ENCODE assay signal across 10 mouse cellular contexts in the genomic region with DNA sequence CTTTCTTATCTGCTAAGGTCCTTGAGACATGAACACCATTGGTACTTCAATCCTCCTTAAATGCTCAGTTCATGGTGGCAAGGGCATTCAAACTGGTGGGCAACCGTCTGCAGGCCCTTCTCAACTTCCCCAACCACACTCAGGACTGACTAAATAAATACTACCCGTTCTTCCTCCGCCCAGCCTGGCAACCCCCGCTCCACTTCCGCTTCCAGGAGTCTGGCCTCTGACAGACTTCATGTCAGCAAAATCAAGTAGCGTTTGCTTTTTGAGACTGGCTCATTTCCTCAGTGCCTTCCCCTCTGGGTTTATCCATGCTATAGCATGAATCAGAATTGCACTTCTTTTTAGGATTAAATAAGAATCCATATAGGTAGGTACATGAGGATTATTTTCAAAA.
DNase-seq lines count a peak whose midpoint lies in the region; ATAC-seq and TF ChIP-seq lines count a peak whose summit lies in the region.
"Had no signal": no experiment of that assay in that cellular context is flagged by ENCODE, and none has a peak within 500 bp of the region (broad histone marks: within the 10 kb centered on the region; RNA-seq: fewer than 3 reads in every experiment).

No protein-coding gene starts in this region.

- no peaks in the 10 kb centered on the region for H3K36me3 ChIP-seq in heart, adult 2 months (ENCODE audit: control insufficient read depth, insufficient read depth, low read length)
- H3K36me3 ChIP-seq in heart, embryonic 12.5 days, result no peaks in the 10 kb centered on the region
- no peaks in the 10 kb centered on the region for H3K36me3 ChIP-seq in midbrain, embryonic 11.5 days (ENCODE audit: control insufficient read depth, insufficient read depth, low read length)
- H3K36me3 ChIP-seq in midbrain, postnatal 0 days (ENCODE audit: insufficient read depth, low read length), result no peaks in the 10 kb centered on the region
- H3K36me3 ChIP-seq in limb, embryonic 10.5 days, result no peaks in the 10 kb centered on the region
- H3K36me3 ChIP-seq: G1E; heart, embryonic 13.5 days had no signal

- no peak for TF ChIP-seq CTCF in heart, adult 2 months (IDR thresholded peaks at IDR 0.05)
- TF ChIP-seq CTCF in midbrain, postnatal 0 days (IDR thresholded peaks at IDR 0.05), result no peak

- 36% methylated on average over 6 of the region's 6 CpGs for WGBS in heart, adult 2 months
- WGBS in heart, embryonic 12.5 days, result 44% methylated on average over 6 of the region's 6 CpGs
- WGBS in midbrain, embryonic 11.5 days, result 67% methylated on average over 6 of the region's 6 CpGs
- WGBS in midbrain, postnatal 0 days, result 67% methylated on average over 6 of the region's 6 CpGs
- WGBS in limb, embryonic 10.5 days, result 68% methylated on average over 6 of the region's 6 CpGs

- no peak for ATAC-seq in heart, embryonic 12.5 days (ENCODE audit: insufficient number of reproducible peaks, low FRiP score)
- no peak for ATAC-seq in midbrain, embryonic 11.5 days (ENCODE audit: low FRiP score)
- ATAC-seq in midbrain, postnatal 0 days (ENCODE audit: low FRiP score), result no peak
- peak; percentile 87 to 93 for ATAC-seq in hematopoietic stem cell, adult 5-6 weeks (replicated peaks in 1 of 2; ENCODE audit: insufficient read depth in 1 of 2, low FRiP score in 2 of 2, low TSS enrichment in 1 of 2, low read depth in 1 of 2, poor library complexity in 2 of 2, severe bottlenecking in 2 of 2)

- H3K27ac ChIP-seq in heart, adult 2 months, result no peak overlapping the region
- H3K27ac ChIP-seq in heart, embryonic 12.5 days (ENCODE audit: poor library complexity, severe bottlenecking), result no peak overlapping the region
- no peak overlapping the region for H3K27ac ChIP-seq in midbrain, embryonic 11.5 days (ENCODE audit: low read depth, low read length)
- no peak overlapping the region for H3K27ac ChIP-seq in midbrain, postnatal 0 days (ENCODE audit: low read depth, low read length)
- no peak overlapping the region for H3K27ac ChIP-seq in limb, embryonic 10.5 days
- H3K27ac ChIP-seq: heart, embryonic 13.5 days had no signal

- TF ChIP-seq EP300 in heart, adult 2 months (IDR thresholded peaks at IDR 0.05; ENCODE audit: insufficient read depth, low read depth, low read length), result no peak

- intact Hi-C loops in heart, adult 2 months (cut with DNase I), result no loop called here

- H3K9me3 ChIP-seq in heart, embryonic 12.5 days (replicated peaks), result no peaks in the 10 kb centered on the region
- no peaks in the 10 kb centered on the region for H3K9me3 ChIP-seq in midbrain, embryonic 11.5 days (ENCODE audit: control insufficient read depth, low read length)
- H3K9me3 ChIP-seq in midbrain, postnatal 0 days (ENCODE audit: low read length), result no peaks in the 10 kb centered on the region
- no peaks in the 10 kb centered on the region for H3K9me3 ChIP-seq in limb, embryonic 10.5 days (replicated peaks)
- H3K9me3 ChIP-seq: G1E; heart, embryonic 13.5 days had no signal

- H3K4me1 ChIP-seq in heart, adult 2 months (ENCODE audit: control insufficient read depth, insufficient read depth, low read length), result peaks cover 2% of the 10 kb centered on the region
- H3K4me1 ChIP-seq in heart, embryonic 12.5 days (replicated peaks), result 0 out of 2 replicates have a peak, but pooled peaks cover under 1% of the 10 kb centered on the region
- H3K4me1 ChIP-seq in midbrain, embryonic 11.5 days (ENCODE audit: control insufficient read depth, insufficient read depth, low read length), result no peaks in the 10 kb centered on the region
- H3K4me1 ChIP-seq in midbrain, postnatal 0 days (ENCODE audit: insufficient read depth, low read length), result peaks cover 6% of the 10 kb centered on the region; the same call in 1 of the 2 replicates
- H3K4me1 ChIP-seq in limb, embryonic 10.5 days, result 0 out of 2 replicates have a peak, but pooled peaks cover 3% of the 10 kb centered on the region

- H3K9ac ChIP-seq in heart, adult 2 months (ENCODE audit: low read depth, low read length), result no peak overlapping the region
- no peak overlapping the region for H3K9ac ChIP-seq in heart, embryonic 12.5 days
- H3K9ac ChIP-seq in midbrain, embryonic 11.5 days (ENCODE audit: low read length), result no peak overlapping the region
- no peak overlapping the region for H3K9ac ChIP-seq in midbrain, postnatal 0 days (replicated peaks; ENCODE audit: low read length, poor library complexity, severe bottlenecking)
- H3K9ac ChIP-seq: heart, embryonic 13.5 days had no signal

- no peak overlapping the region for H3K4me2 ChIP-seq in heart, embryonic 12.5 days
- no peak overlapping the region for H3K4me2 ChIP-seq in midbrain, embryonic 11.5 days
- H3K4me2 ChIP-seq in midbrain, postnatal 0 days (ENCODE audit: low read depth, low read length, poor library complexity, severe bottlenecking), result no peak overlapping the region
- H3K4me2 ChIP-seq: heart, embryonic 13.5 days had no signal

- no peaks in the 10 kb centered on the region for H3K79me2 ChIP-seq in heart, adult 2 months (replicated peaks; ENCODE audit: control insufficient read depth, insufficient read depth, low read length)

- TF ChIP-seq POLR2A in heart, adult 2 months (IDR thresholded peaks at IDR 0.05; ENCODE audit: insufficient read depth, low read depth, low read length), result no peak

- no peak overlapping the region for H3K4me3 ChIP-seq in heart, adult 2 months
- no peak overlapping the region for H3K4me3 ChIP-seq in heart, embryonic 12.5 days
- no peak overlapping the region for H3K4me3 ChIP-seq in midbrain, embryonic 11.5 days (ENCODE audit: low read depth, low read length)
- no peak overlapping the region for H3K4me3 ChIP-seq in midbrain, postnatal 0 days (ENCODE audit: low read depth, low read length)
- no peak overlapping the region for H3K4me3 ChIP-seq in limb, embryonic 10.5 days
- H3K4me3 ChIP-seq: heart, embryonic 13.5 days had no signal

- peak; percentile 39 to 67 for DNase-seq in heart, adult 2 months
- DNase-seq in midbrain, embryonic 11.5 days (ENCODE audit: low spot score, missing footprints), result peak; percentile 61
- DNase-seq in midbrain, postnatal 0 days (ENCODE audit: low spot score), result no peak
- DNase-seq in monocyte, adult 2 months (ENCODE audit: low read depth in 1 of 2, low spot score in 2 of 2), result peak; percentile 58 to 73
- no peak for DNase-seq in limb, embryonic 10.5 days (ENCODE audit: low spot score)
- no peak for DNase-seq in testis, postnatal 10 days (ENCODE audit: low spot score)

- H3K27me3 ChIP-seq in heart, adult 2 months (ENCODE audit: control insufficient read depth, insufficient read depth, low read length), result no peaks in the 10 kb centered on the region
- H3K27me3 ChIP-seq in heart, embryonic 12.5 days (replicated peaks), result no peaks in the 10 kb centered on the region
- H3K27me3 ChIP-seq in midbrain, embryonic 11.5 days (ENCODE audit: control insufficient read depth, insufficient read depth, low read length), result no peaks in the 10 kb centered on the region
- no peaks in the 10 kb centered on the region for H3K27me3 ChIP-seq in midbrain, postnatal 0 days (ENCODE audit: insufficient read depth, low read length)
- H3K27me3 ChIP-seq in limb, embryonic 10.5 days (ENCODE audit: low read depth, poor library complexity, severe bottlenecking), result no peaks in the 10 kb centered on the region
- H3K27me3 ChIP-seq: heart, embryonic 13.5 days had no signal

Comparison
In these comparisons a context has a peak if more than half of its experiments do, and no peak if none do; other contexts are left out.
1. DNase-seq: peak in heart, adult 2 months (2 of 2), midbrain, embryonic 11.5 days (single experiment) and monocyte, adult 2 months (2 of 2); none in midbrain, postnatal 0 days (single experiment), limb, embryonic 10.5 days (single experiment) and testis, postnatal 10 days (single experiment).
2. ATAC-seq: peak in hematopoietic stem cell, adult 5-6 weeks (2 of 2); none in heart, embryonic 12.5 days (single experiment), midbrain, embryonic 11.5 days (single experiment) and midbrain, postnatal 0 days (single experiment).